10 mouse cellular contexts compared by ENCODE assay signal in the genomic region with DNA sequence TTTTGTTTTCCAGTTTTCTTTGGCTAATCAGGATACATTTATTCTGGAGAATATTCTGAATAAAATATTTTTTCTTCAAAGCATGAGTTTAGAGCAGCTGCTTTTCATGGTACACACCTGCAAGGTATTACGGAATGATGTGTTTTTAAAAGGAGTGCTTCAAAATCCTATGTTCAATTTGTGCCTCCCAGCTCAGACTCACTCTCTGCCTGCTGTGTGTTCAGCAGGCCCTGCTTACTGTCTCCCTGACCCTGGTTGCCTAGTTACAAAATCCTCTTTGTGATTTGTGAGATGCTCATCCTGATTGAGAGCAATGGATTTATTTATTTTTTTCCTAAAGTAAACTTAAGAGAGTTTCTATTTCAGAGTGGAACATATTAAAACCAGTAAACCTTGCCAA.
DNase-seq lines count a peak whose midpoint lies in the region; ATAC-seq and TF ChIP-seq lines count a peak whose summit lies in the region.
"Had no signal": no experiment of that assay in that cellular context is flagged by ENCODE, and none has a peak within 500 bp of the region (broad histone marks: within the 10 kb centered on the region; RNA-seq: fewer than 3 reads in every experiment).

No protein-coding gene starts in this region.

- 0 out of 2 replicates have a peak, but pooled peaks have one; percentile 36 for ATAC-seq in embryonic facial prominence, embryonic 15.5 days (ENCODE audit: insufficient number of reproducible peaks, low FRiP score, low TSS enrichment, low read depth)
- ATAC-seq in limb, embryonic 14.5 days (ENCODE audit: low FRiP score, low read depth): no peak
- ATAC-seq: inflammation-experienced regulatory T-cells, adult 6 months had no signal

- no peaks in the 10 kb centered on the region for H3K9me3 ChIP-seq in embryonic facial prominence, embryonic 15.5 days (replicated peaks)
- no peaks in the 10 kb centered on the region for H3K9me3 ChIP-seq in limb, embryonic 14.5 days (ENCODE audit: control insufficient read depth, low read length)

- DNase-seq in heart, adult 18-20 months: peak; percentile 9 to 35
- DNase-seq in heart, postnatal 4 days: no peak
- peak; percentile 37 for DNase-seq in 3T3-L1 (ENCODE audit: low read depth, low spot score)
- DNase-seq in limb, embryonic 14.5 days (ENCODE audit: low spot score): peak; percentile 17
- DNase-seq in cerebellum, postnatal 14 days: no peak
- no peak for DNase-seq in adrenal gland, postnatal 10 days
- DNase-seq in gastrocnemius, postnatal 4 days (ENCODE audit: low spot score in 2 of 2): no peak
- DNase-seq: cerebellum, adult 11 months had no signal

- H3K36me3 ChIP-seq in embryonic facial prominence, embryonic 15.5 days: no peaks in the 10 kb centered on the region
- no peaks in the 10 kb centered on the region for H3K36me3 ChIP-seq in limb, embryonic 14.5 days (ENCODE audit: control insufficient read depth, insufficient read depth, low read length)

- WGBS in embryonic facial prominence, embryonic 15.5 days: 50% methylated on average over 1 of the region's 1 CpGs
- WGBS in limb, embryonic 14.5 days: 39% methylated on average over 1 of the region's 1 CpGs

- H3K27me3 ChIP-seq in embryonic facial prominence, embryonic 15.5 days: no peaks in the 10 kb centered on the region
- no peaks in the 10 kb centered on the region for H3K27me3 ChIP-seq in limb, embryonic 14.5 days (ENCODE audit: control insufficient read depth, insufficient read depth, low read length)

- TF ChIP-seq POLR2A in limb, embryonic 14.5 days (IDR thresholded peaks at IDR 0.05; ENCODE audit: borderline replicate concordance, extremely low read depth, insufficient read depth, insufficient read length): no peak

- no peak overlapping the region for H3K4me3 ChIP-seq in embryonic facial prominence, embryonic 15.5 days (replicated peaks)
- H3K4me3 ChIP-seq in limb, embryonic 14.5 days (replicated peaks; ENCODE audit: low read length): no peak overlapping the region

- no peak overlapping the region for H3K27ac ChIP-seq in embryonic facial prominence, embryonic 15.5 days (replicated peaks)
- H3K27ac ChIP-seq in limb, embryonic 14.5 days (replicated peaks; ENCODE audit: low read depth, low read length): peak overlapping the region; percentile 56

- H3K9ac ChIP-seq in embryonic facial prominence, embryonic 15.5 days: no peak overlapping the region
- no peak overlapping the region for H3K9ac ChIP-seq in limb, embryonic 14.5 days (ENCODE audit: low read depth, low read length, severe bottlenecking)

- no peak overlapping the region for H3K4me2 ChIP-seq in embryonic facial prominence, embryonic 15.5 days (replicated peaks)
- H3K4me2 ChIP-seq in limb, embryonic 14.5 days (replicated peaks; ENCODE audit: low read depth, low read length, severe bottlenecking): no peak overlapping the region

- peaks cover 11% of the 10 kb centered on the region for H3K4me1 ChIP-seq in embryonic facial prominence, embryonic 15.5 days
- peaks cover 7% of the 10 kb centered on the region; the same call in 1 of the 2 replicates for H3K4me1 ChIP-seq in limb, embryonic 14.5 days (ENCODE audit: control insufficient read depth, insufficient read depth, low read length)

Comparison
In these comparisons a context has a peak if more than half of its experiments do, and no peak if none do; other contexts are left out.
1. DNase-seq: peak in heart, adult 18-20 months (2 of 2), 3T3-L1 (single experiment) and limb, embryonic 14.5 days (single experiment); none in heart, postnatal 4 days (single experiment), cerebellum, postnatal 14 days (0 of 2), adrenal gland, postnatal 10 days (single experiment) and gastrocnemius, postnatal 4 days (0 of 2).